Mouse (Mus musculus) left cerebral cortex, postnatal 36 days (tissue): ENCODE data around the gene Rpl3. TPM values are rescaled to one million over a fixed set of nuclear protein-coding genes. Genes with fewer than 3 reads are reported as not detected.
"Not testable (repeated sequence)": the region's sequence is repeated elsewhere in the genome, so short reads cannot be mapped to it uniquely, and the experiment has no call there.

Experiments used
- DNase-seq, 2 experiments: peaks; one replicate each; pipeline ENCODE4 v3.0.0; 2021 to 2022; ENCODE audit warnings: low spot score in 2 of 2, mixed read lengths in 1 of 2
- intact Hi-C: fragments of 180-260 bp; cut with DNase I; formaldehyde crosslinking; loops from one replicate; pipeline ENCODE4 v1.15.1; 2025
- total RNA-seq, 2 experiments: library from RNA; stranded (reverse); gene quantifications; 2 replicates each; pipeline ENCODE4 v1.2.3; 2021

Gene Rpl3
- total RNA-seq = 100 to 1,000 TPM; 416 to 501 TPM

- intact Hi-C loops = loop anchor here (5.0 kb wide), 2 partner anchors 171 to 611 kb away; partner anchors contain the start of gene Rps19bp1
- DNase-seq = peak; percentile 84 to 88
Measured at GRCm38 (mm10) chr15:80091121-80091955, at the start of gene Rpl3, which contains the start of gene Syngr1. TSS of gene Rpl3 (minus strand) at chr15:80091868. TSS of gene Syngr1 (plus strand) at chr15:80091334.

GRCm38 (mm10) chr15:80140878-80141277, 49.2 kb upstream of the Rpl3 start:
- no peak for DNase-seq
- intact Hi-C loops = no loop called here

GRCm38 (mm10) chr15:80140302-80140701, 48.6 kb upstream of the Rpl3 start:
- intact Hi-C loops = no loop called here
- no peak for DNase-seq

- intact Hi-C loops = loop anchor here (5.0 to 10.0 kb wide), 2 partner anchors 34 to 567 kb away; partner anchors contain the start of gene Mgat3
- DNase-seq = peak; percentile 78
Measured at GRCm38 (mm10) chr15:80137945-80138791, 46.5 kb upstream of the Rpl3 start.

- DNase-seq = no peak
- intact Hi-C loops = loop anchor here (5.0 to 10.0 kb wide), 2 partner anchors 36 to 568 kb away; partner anchors contain the start of gene Mgat3
Measured at GRCm38 (mm10) chr15:80136645-80137044, 45.0 kb upstream of the Rpl3 start.

- no peak for DNase-seq
- intact Hi-C loops = loop anchor here (5.0 to 10.0 kb wide), 2 partner anchors 37 to 569 kb away; partner anchors contain the start of gene Mgat3
Measured at GRCm38 (mm10) chr15:80135499-80135898, 43.8 kb upstream of the Rpl3 start.

- intact Hi-C loops = loop anchor here (5.0 to 10.0 kb wide), 2 partner anchors 93 to 570 kb away; no protein-coding TSS in a partner anchor
- DNase-seq = no peak
Measured at GRCm38 (mm10) chr15:80134450-80134847, 42.8 kb upstream of the Rpl3 start.

- DNase-seq = no peak
- intact Hi-C loops = loop anchor here (5.0 to 10.0 kb wide), 2 partner anchors 93 to 571 kb away; no protein-coding TSS in a partner anchor
Measured at GRCm38 (mm10) chr15:80133682-80134449, 42.2 kb upstream of the Rpl3 start.

GRCm38 (mm10) chr15:80132993-80133586, 41.4 kb upstream of the Rpl3 start, which contains the start of gene Tab1:
TSS of gene Tab1 (plus strand) at chr15:80133127.
- intact Hi-C loops = loop anchor here (5.0 to 10.0 kb wide), 2 partner anchors 94 to 572 kb away; no protein-coding TSS in a partner anchor
- peak; percentile 92 to 94 for DNase-seq

- no peak for DNase-seq
- intact Hi-C loops = loop anchor here (5.0 to 10.0 kb wide), 2 partner anchors 95 to 572 kb away; no protein-coding TSS in a partner anchor
Measured at GRCm38 (mm10) chr15:80132452-80132851, 40.8 kb upstream of the Rpl3 start.

GRCm38 (mm10) chr15:80131421-80131820, 39.8 kb upstream of the Rpl3 start:
- no peak for DNase-seq
- intact Hi-C loops = loop anchor here (5.0 to 10.0 kb wide), 2 partner anchors 96 to 573 kb away; no protein-coding TSS in a partner anchor

GRCm38 (mm10) chr15:80130689-80131088, 39.0 kb upstream of the Rpl3 start:
- DNase-seq = no peak
- intact Hi-C loops = loop anchor here (5.0 to 10.0 kb wide), 2 partner anchors 97 to 574 kb away; no protein-coding TSS in a partner anchor

GRCm38 (mm10) chr15:80129982-80130381, 38.3 kb upstream of the Rpl3 start:
- DNase-seq = no peak
- intact Hi-C loops = loop anchor here (5.0 to 10.0 kb wide), 2 partner anchors 97 to 575 kb away; no protein-coding TSS in a partner anchor

- intact Hi-C loops = no loop called here
- DNase-seq = no peak
Measured at GRCm38 (mm10) chr15:80127191-80127590, 35.5 kb upstream of the Rpl3 start.

- no peak for DNase-seq
Measured at GRCm38 (mm10) chr15:80124651-80125050, 33.0 kb upstream of the Rpl3 start.

GRCm38 (mm10) chr15:80122431-80122830, 30.8 kb upstream of the Rpl3 start:
- DNase-seq, intact Hi-C loops: not testable (repeated sequence)

More at GRCm38 (mm10) chr15:80124651-80125050, 33.0 kb upstream of the Rpl3 start:
- intact Hi-C loops = no loop called here

GRCm38 (mm10) chr15:80121721-80122325, 30.2 kb upstream of the Rpl3 start:
- intact Hi-C loops = no loop called here
- no peak for DNase-seq

GRCm38 (mm10) chr15:80119076-80119475, 27.4 kb upstream of the Rpl3 start:
- intact Hi-C loops = no loop called here
- no peak for DNase-seq
